Mouse (Mus musculus): ENCODE measurements around the gene Dab1. TPM values are rescaled to one million over a fixed set of nuclear protein-coding genes. Genes with fewer than 3 reads are reported as not detected.

The Dab1 gene
- polyA plus RNA-seq, 1 experiment, result 1.5 TPM

DNA sequence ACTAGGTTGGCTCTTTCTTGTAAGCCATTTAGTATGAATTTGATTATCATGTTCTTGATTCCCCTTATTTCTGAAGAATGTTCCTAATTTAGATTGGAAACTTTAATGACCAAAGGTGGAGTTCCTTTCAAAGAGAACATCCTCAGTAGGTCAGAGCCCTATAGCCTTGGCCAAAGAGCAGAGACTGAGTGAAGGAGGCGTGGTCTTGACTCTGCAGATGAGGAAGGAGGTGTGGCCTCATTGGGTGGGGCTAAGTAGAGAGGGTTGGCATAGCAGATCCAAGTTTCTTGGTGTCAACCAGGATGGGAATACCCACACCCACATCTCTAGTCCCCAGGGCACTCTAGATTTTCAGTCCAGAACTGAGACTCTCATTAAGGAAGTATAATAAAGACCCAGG lies 846.4 kb downstream of the Dab1 start:
- H3K27ac ChIP-seq (ENCODE audit: control insufficient read depth, insufficient read depth, low read depth, low read length, poor library complexity), result no peak overlapping the region
- WGBS, result 65% methylated on average over 1 of the region's 1 CpGs
- TF ChIP-seq CTCF (IDR thresholded peaks at IDR 0.05; ENCODE audit: control insufficient read depth, insufficient read depth, low read length) (no peak), POLR2A (IDR thresholded peaks at IDR 0.05; ENCODE audit: borderline replicate concordance, control insufficient read depth, low read depth, low read length) (no peak)
- no peak overlapping the region for H3K4me3 ChIP-seq (replicated peaks; ENCODE audit: control insufficient read depth, low read depth, low read length)
- no peaks in the 10 kb centered on the region for H3K4me1 ChIP-seq (ENCODE audit: control insufficient read depth, insufficient read depth, low read length)

DNA sequence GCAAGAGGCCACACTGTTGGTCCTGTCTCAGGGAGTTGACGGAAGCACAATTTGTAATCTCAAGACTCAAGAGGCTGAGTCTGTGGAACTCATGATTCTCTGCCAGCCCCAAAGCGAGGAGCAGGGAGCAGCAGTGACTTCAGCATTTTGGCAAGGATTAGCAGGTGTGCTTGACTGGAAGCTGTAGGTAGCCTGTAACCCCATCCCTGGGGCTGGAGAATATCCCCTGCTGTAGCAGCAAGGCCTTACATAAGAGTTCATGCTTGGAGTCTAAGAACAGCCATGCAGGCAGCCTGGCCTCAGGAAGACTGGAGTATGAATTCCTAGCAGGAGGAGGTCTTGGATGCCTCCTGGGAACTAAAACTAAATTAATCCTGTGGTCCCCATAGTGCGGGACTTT lies 849.5 kb downstream of the Dab1 start:
- TF ChIP-seq POLR2A (IDR thresholded peaks at IDR 0.05; ENCODE audit: borderline replicate concordance, control insufficient read depth, low read depth, low read length) (no peak), CTCF (IDR thresholded peaks at IDR 0.05; ENCODE audit: control insufficient read depth, insufficient read depth, low read length) (no peak)
- H3K4me3 ChIP-seq (replicated peaks; ENCODE audit: control insufficient read depth, low read depth, low read length), result no peak overlapping the region
- no peak overlapping the region for H3K27ac ChIP-seq (ENCODE audit: control insufficient read depth, insufficient read depth, low read depth, low read length, poor library complexity)
- H3K4me1 ChIP-seq (ENCODE audit: control insufficient read depth, insufficient read depth, low read length), result no peaks in the 10 kb centered on the region
- WGBS, result 71% methylated on average over 3 of the region's 3 CpGs

DNA sequence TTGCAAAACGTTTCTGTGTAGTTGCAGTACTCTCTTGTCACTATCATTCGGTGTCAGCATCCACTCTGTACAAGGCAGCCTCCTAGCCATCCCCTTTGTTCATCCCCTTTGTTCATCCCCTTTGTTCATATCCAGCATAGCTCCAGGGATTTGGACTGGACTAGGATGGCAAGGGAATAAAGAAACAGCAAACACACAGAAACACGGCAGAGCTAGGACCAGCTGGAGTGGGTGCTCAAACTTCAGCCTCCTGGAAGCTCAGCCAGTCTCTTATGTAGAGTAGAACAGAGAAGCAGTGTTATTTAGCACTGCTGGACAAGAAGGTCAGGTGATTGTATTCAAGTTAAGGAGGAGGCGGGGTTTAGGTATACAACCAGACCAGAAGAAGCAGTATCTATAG lies 853.8 kb downstream of the Dab1 start:
- TF ChIP-seq POLR2A (IDR thresholded peaks at IDR 0.05; ENCODE audit: borderline replicate concordance, control insufficient read depth, low read depth, low read length), result no peak
- 74% methylated on average over 4 of the region's 4 CpGs for WGBS
- H3K4me1 ChIP-seq (ENCODE audit: control insufficient read depth, insufficient read depth, low read length), result no peaks in the 10 kb centered on the region
- H3K4me3 ChIP-seq (replicated peaks; ENCODE audit: control insufficient read depth, low read depth, low read length), result no peak overlapping the region
- no peak overlapping the region for H3K27ac ChIP-seq (ENCODE audit: control insufficient read depth, insufficient read depth, low read depth, low read length, poor library complexity)

DNA sequence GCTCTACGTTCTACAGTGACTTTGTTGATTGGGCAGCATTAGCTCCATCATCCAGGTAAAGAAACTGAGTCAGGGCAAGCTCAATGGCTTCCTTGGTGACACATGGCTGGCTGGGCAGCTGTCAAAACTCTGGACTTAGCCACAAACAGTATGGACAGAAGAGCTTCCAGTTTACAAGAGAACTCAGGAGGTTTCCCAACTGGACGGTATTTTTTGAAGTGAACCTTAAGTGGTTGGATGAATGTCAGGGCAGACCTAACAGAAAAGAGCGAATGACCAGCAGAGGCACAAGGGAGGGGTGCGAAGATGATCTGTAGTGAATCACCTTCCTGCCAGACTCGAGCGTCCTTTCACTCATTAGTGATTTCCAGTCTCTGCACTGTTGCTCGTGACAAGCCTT lies 857.7 kb downstream of the Dab1 start:
- H3K27ac ChIP-seq (ENCODE audit: control insufficient read depth, insufficient read depth, low read depth, low read length, poor library complexity), result no peak overlapping the region
- H3K4me3 ChIP-seq (replicated peaks; ENCODE audit: control insufficient read depth, low read depth, low read length), result no peak overlapping the region
- no peak for TF ChIP-seq CTCF (IDR thresholded peaks at IDR 0.05; ENCODE audit: control insufficient read depth, insufficient read depth, low read length)
- TF ChIP-seq POLR2A (IDR thresholded peaks at IDR 0.05; ENCODE audit: borderline replicate concordance, control insufficient read depth, low read depth, low read length), result no peak
- 78% methylated on average over 7 of the region's 7 CpGs for WGBS
- no peaks in the 10 kb centered on the region for H3K4me1 ChIP-seq (ENCODE audit: control insufficient read depth, insufficient read depth, low read length)

DNA sequence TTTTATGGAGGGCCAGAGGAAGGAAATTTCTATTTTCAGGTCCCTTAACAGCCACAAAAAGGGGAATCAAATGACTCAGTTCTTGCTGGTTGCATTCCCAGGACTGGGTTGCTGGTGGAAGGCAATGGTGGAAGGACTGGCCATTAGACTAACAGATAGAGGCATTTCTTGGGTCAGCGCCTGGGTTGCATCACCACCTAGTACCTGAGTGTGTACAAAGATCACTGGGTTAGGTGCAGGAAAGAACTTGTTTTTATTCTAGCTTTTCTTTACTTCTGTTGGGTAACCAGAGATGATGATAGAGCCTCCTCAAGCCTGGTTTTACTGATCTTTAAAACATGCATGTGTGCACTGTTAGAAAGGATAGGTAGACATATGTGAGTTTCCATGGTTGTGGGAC lies 864.8 kb downstream of the Dab1 start:
- H3K4me3 ChIP-seq (replicated peaks; ENCODE audit: control insufficient read depth, low read depth, low read length), result no peak overlapping the region
- no peak for TF ChIP-seq POLR2A (IDR thresholded peaks at IDR 0.05; ENCODE audit: borderline replicate concordance, control insufficient read depth, low read depth, low read length)
- TF ChIP-seq CTCF (IDR thresholded peaks at IDR 0.05; ENCODE audit: control insufficient read depth, insufficient read depth, low read length), result no peak
- 88% methylated on average over 1 of the region's 1 CpGs for WGBS
- no peaks in the 10 kb centered on the region for H3K4me1 ChIP-seq (ENCODE audit: control insufficient read depth, insufficient read depth, low read length)
- no peak overlapping the region for H3K27ac ChIP-seq (ENCODE audit: control insufficient read depth, insufficient read depth, low read depth, low read length, poor library complexity)

DNA sequence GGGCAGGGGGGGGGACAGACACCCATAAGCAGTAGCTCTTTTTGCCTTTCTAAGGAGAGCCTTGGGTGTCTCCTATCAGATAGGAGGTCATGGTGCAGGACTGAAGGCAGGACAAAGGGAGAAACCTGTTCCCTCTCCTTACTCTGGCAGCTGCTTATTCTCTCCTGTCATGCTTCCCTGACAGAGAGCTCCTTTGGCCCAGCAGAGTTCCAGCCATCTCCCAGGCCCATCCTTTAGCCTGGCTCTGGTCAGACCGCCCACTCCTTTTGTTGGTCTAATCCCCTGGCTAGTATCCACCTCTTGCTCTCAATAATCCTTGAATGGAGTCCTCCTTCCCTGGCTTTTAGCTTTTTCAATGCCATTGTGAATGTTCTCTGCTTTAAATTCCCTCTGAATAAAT lies 878.1 kb downstream of the Dab1 start:
- H3K4me1 ChIP-seq (ENCODE audit: control insufficient read depth, insufficient read depth, low read length), result no peaks in the 10 kb centered on the region
- no peak for TF ChIP-seq POLR2A (IDR thresholded peaks at IDR 0.05; ENCODE audit: borderline replicate concordance, control insufficient read depth, low read depth, low read length)
- no peak for TF ChIP-seq CTCF (IDR thresholded peaks at IDR 0.05; ENCODE audit: control insufficient read depth, insufficient read depth, low read length)
- 93% methylated on average over 1 of the region's 1 CpGs for WGBS
- no peak overlapping the region for H3K27ac ChIP-seq (ENCODE audit: control insufficient read depth, insufficient read depth, low read depth, low read length, poor library complexity)
- H3K4me3 ChIP-seq (replicated peaks; ENCODE audit: control insufficient read depth, low read depth, low read length), result no peak overlapping the region

DNA sequence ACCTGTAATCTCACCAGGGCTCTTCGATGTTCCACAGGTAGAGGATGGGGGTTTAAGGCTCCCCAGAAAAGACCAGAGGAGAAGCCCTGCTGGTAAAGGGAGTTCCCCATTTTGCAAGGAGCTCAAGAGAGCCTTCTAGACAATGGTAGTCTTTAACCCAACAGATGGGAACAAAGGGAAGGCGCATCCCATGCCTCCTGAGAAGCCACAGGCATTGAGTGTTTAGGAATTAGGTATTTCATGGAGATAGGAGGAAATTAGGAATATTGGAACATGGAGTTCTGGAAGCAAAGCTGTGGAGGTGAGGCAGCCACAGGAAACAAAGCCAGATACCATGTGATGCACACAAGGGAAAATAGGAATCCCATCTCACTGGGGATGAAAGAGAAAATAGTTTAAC lies 881.0 kb downstream of the Dab1 start:
- WGBS, result 75% methylated on average over 2 of the region's 2 CpGs
- Histone ChIP-seq H3K4me1 (ENCODE audit: control insufficient read depth, insufficient read depth, low read length) (no peaks in the 10 kb centered on the region), H3K4me3 (replicated peaks; ENCODE audit: control insufficient read depth, low read depth, low read length) (no peak overlapping the region), H3K27ac (ENCODE audit: control insufficient read depth, insufficient read depth, low read depth, low read length, poor library complexity) (no peak overlapping the region)
- TF ChIP-seq CTCF (IDR thresholded peaks at IDR 0.05; ENCODE audit: control insufficient read depth, insufficient read depth, low read length) (no peak), POLR2A (IDR thresholded peaks at IDR 0.05; ENCODE audit: borderline replicate concordance, control insufficient read depth, low read depth, low read length) (no peak)

DNA sequence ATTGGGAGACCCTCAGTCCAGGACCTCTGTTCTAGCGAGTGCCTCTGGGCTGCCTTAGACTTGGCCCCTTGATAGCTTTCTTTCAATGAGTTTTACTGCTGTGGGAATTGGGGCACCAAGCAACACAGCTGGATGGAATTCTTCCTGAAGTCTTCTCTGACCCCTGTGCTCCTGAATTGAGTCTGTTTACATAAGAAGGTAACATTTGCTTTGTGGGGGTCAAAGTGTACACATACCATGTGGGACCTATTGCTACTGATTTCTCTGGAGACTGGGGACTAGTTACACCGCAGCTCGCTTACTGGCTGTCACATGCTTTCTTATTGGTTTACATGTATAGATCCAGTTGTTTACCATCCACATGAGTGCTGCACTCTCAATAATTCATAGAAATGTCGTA lies 881.5 kb downstream of the Dab1 start:
- H3K4me3 ChIP-seq (replicated peaks; ENCODE audit: control insufficient read depth, low read depth, low read length), result no peak overlapping the region
- H3K4me1 ChIP-seq (ENCODE audit: control insufficient read depth, insufficient read depth, low read length), result no peaks in the 10 kb centered on the region
- WGBS, result 79% methylated on average over 4 of the region's 4 CpGs
- no peak overlapping the region for H3K27ac ChIP-seq (ENCODE audit: control insufficient read depth, insufficient read depth, low read depth, low read length, poor library complexity)
- no peak for TF ChIP-seq POLR2A (IDR thresholded peaks at IDR 0.05; ENCODE audit: borderline replicate concordance, control insufficient read depth, low read depth, low read length)
- TF ChIP-seq CTCF (IDR thresholded peaks at IDR 0.05; ENCODE audit: control insufficient read depth, insufficient read depth, low read length), result no peak

DNA sequence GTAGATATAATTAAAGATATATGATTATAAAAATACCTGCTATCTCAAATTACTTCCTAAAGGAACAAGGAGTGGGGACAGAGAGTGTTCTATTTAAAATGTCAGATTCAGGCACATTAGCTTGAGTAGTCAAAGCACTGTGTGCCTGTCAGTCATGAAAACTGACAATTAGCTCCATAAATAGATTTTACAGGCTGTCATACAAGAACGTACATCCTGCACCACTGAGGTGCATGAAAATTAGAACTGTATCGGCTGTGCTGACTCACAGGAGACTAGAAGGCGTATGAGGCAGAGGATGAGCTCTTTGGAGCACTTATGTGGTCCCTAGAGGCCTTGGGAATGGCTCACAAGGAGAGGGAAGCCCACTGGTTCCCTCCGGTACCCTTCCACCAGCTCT lies 882.1 kb downstream of the Dab1 start:
- no peak overlapping the region for H3K4me3 ChIP-seq (replicated peaks; ENCODE audit: control insufficient read depth, low read depth, low read length)
- no peaks in the 10 kb centered on the region for H3K4me1 ChIP-seq (ENCODE audit: control insufficient read depth, insufficient read depth, low read length)
- no peak overlapping the region for H3K27ac ChIP-seq (ENCODE audit: control insufficient read depth, insufficient read depth, low read depth, low read length, poor library complexity)
- 68% methylated on average over 4 of the region's 4 CpGs for WGBS
- TF ChIP-seq POLR2A (IDR thresholded peaks at IDR 0.05; ENCODE audit: borderline replicate concordance, control insufficient read depth, low read depth, low read length) (no peak), CTCF (IDR thresholded peaks at IDR 0.05; ENCODE audit: control insufficient read depth, insufficient read depth, low read length) (no peak)
